Mouse (Mus musculus): ENCODE results near the gene Retreg2. TPM values are rescaled to one million over a fixed set of nuclear protein-coding genes. Genes with fewer than 3 reads are reported as not detected.

The Retreg2 gene
- polyA plus RNA-seq, 1 experiment from 2014 or later: 47.7 TPM

GRCm38 (mm10) chr1:75158990-75159389 lies 16.4 kb downstream of the Retreg2 start:
- Histone ChIP-seq H3K4me3 (ENCODE audit: low read depth, low read length) (no peak overlapping the region), H3K9ac (replicated peaks; ENCODE audit: low read depth, low read length) (no peak overlapping the region), H3K4me1 (ENCODE audit: control insufficient read depth, insufficient read depth, low read length) (no peaks in the 10 kb centered on the region), H3K9me3 (ENCODE audit: control insufficient read depth, low read depth, low read length) (no peaks in the 10 kb centered on the region), H3K27ac (ENCODE audit: low read length) (no peak overlapping the region), H3K27me3 (ENCODE audit: control insufficient read depth, insufficient read depth, low read length) (no peaks in the 10 kb centered on the region), H3K4me2 (replicated peaks; ENCODE audit: low read depth, low read length) (no peak overlapping the region), H3K36me3 (ENCODE audit: control insufficient read depth, insufficient read depth, low read length) (no peaks in the 10 kb centered on the region)
- ATAC-seq (ENCODE audit: insufficient number of reproducible peaks, insufficient read depth, low FRiP score, low read depth): no peak

GRCm38 (mm10) chr1:75159540-75160255 lies 17.1 kb downstream of the Retreg2 start:
- Histone ChIP-seq H3K4me1 (ENCODE audit: control insufficient read depth, insufficient read depth, low read length) (no peaks in the 10 kb centered on the region), H3K27me3 (ENCODE audit: control insufficient read depth, insufficient read depth, low read length) (no peaks in the 10 kb centered on the region), H3K9me3 (ENCODE audit: control insufficient read depth, low read depth, low read length) (no peaks in the 10 kb centered on the region), H3K9ac (replicated peaks; ENCODE audit: low read depth, low read length) (no peak overlapping the region), H3K4me3 (ENCODE audit: low read depth, low read length) (no peak overlapping the region), H3K36me3 (ENCODE audit: control insufficient read depth, insufficient read depth, low read length) (no peaks in the 10 kb centered on the region), H3K27ac (ENCODE audit: low read length) (no peak overlapping the region), H3K4me2 (replicated peaks; ENCODE audit: low read depth, low read length) (no peak overlapping the region)
- no peak for ATAC-seq (ENCODE audit: insufficient number of reproducible peaks, insufficient read depth, low FRiP score, low read depth)
- 65% methylated on average over 5 of the region's 5 CpGs for WGBS

- 69% methylated on average over 4 of the region's 4 CpGs for WGBS
- Histone ChIP-seq H3K4me1 (ENCODE audit: control insufficient read depth, insufficient read depth, low read length) (no peaks in the 10 kb centered on the region), H3K9ac (replicated peaks; ENCODE audit: low read depth, low read length) (no peak overlapping the region), H3K27ac (ENCODE audit: low read length) (no peak overlapping the region), H3K4me2 (replicated peaks; ENCODE audit: low read depth, low read length) (no peak overlapping the region), H3K27me3 (ENCODE audit: control insufficient read depth, insufficient read depth, low read length) (no peaks in the 10 kb centered on the region), H3K4me3 (ENCODE audit: low read depth, low read length) (no peak overlapping the region), H3K36me3 (ENCODE audit: control insufficient read depth, insufficient read depth, low read length) (no peaks in the 10 kb centered on the region), H3K9me3 (ENCODE audit: control insufficient read depth, low read depth, low read length) (no peaks in the 10 kb centered on the region)
- ATAC-seq (ENCODE audit: insufficient number of reproducible peaks, insufficient read depth, low FRiP score, low read depth): no peak
Observed at GRCm38 (mm10) chr1:75160256-75160617, 17.7 kb downstream of the Retreg2 start.

GRCm38 (mm10) chr1:75168093-75168471 lies 25.5 kb downstream of the Retreg2 start:
- Histone ChIP-seq H3K9me3 (ENCODE audit: control insufficient read depth, low read depth, low read length) (no peaks in the 10 kb centered on the region), H3K9ac (replicated peaks; ENCODE audit: low read depth, low read length) (no peak overlapping the region; the same call in 1 of the 2 replicates), H3K27me3 (ENCODE audit: control insufficient read depth, insufficient read depth, low read length) (no peaks in the 10 kb centered on the region), H3K4me1 (ENCODE audit: control insufficient read depth, insufficient read depth, low read length) (peaks cover 3% of the 10 kb centered on the region), H3K36me3 (ENCODE audit: control insufficient read depth, insufficient read depth, low read length) (peaks cover 28% of the 10 kb centered on the region), H3K4me3 (ENCODE audit: low read depth, low read length) (peak overlapping the region; percentile 59), H3K4me2 (replicated peaks; ENCODE audit: low read depth, low read length) (peak overlapping the region; percentile 55), H3K27ac (ENCODE audit: low read length) (no peak overlapping the region; the same call in 1 of the 2 replicates)
- WGBS: 6% methylated on average over 7 of the region's 7 CpGs
- ATAC-seq (ENCODE audit: insufficient number of reproducible peaks, insufficient read depth, low FRiP score, low read depth): peak; percentile 17; the same call in 1 of the 2 replicates

GRCm38 (mm10) chr1:75168472-75169464 lies 26.2 kb downstream of the Retreg2 start, which contains the start of gene Zfand2b:
Zfand2b (plus strand) TSS chr1:75168646.
- Histone ChIP-seq H3K9me3 (ENCODE audit: control insufficient read depth, low read depth, low read length) (no peaks in the 10 kb centered on the region), H3K4me1 (ENCODE audit: control insufficient read depth, insufficient read depth, low read length) (peaks cover 3% of the 10 kb centered on the region), H3K27ac (ENCODE audit: low read length) (peak within 1 kb of the TSS; percentile 75; the same call in 1 of the 2 replicates), H3K9ac (replicated peaks; ENCODE audit: low read depth, low read length) (peak within 1 kb of the TSS; percentile 34; the same call in 1 of the 2 replicates), H3K36me3 (ENCODE audit: control insufficient read depth, insufficient read depth, low read length) (peaks cover 30% of the 10 kb centered on the region), H3K4me2 (replicated peaks; ENCODE audit: low read depth, low read length) (peak within 1 kb of the TSS; percentile 55), H3K4me3 (ENCODE audit: low read depth, low read length) (peak within 1 kb of the TSS; percentile 59), H3K27me3 (ENCODE audit: control insufficient read depth, insufficient read depth, low read length) (no peaks in the 10 kb centered on the region)
- WGBS: under 1% methylated on average over 57 of the region's 59 CpGs
- peak; percentile 97 for ATAC-seq (ENCODE audit: insufficient number of reproducible peaks, insufficient read depth, low FRiP score, low read depth)

- Histone ChIP-seq H3K9ac (replicated peaks; ENCODE audit: low read depth, low read length) (peak overlapping the region; percentile 49), H3K36me3 (ENCODE audit: control insufficient read depth, insufficient read depth, low read length) (peaks cover 26% of the 10 kb centered on the region), H3K27ac (ENCODE audit: low read length) (no peak overlapping the region; the same call in 1 of the 2 replicates), H3K4me3 (ENCODE audit: low read depth, low read length) (peak overlapping the region; percentile 51), H3K27me3 (ENCODE audit: control insufficient read depth, insufficient read depth, low read length) (no peaks in the 10 kb centered on the region), H3K9me3 (ENCODE audit: control insufficient read depth, low read depth, low read length) (no peaks in the 10 kb centered on the region), H3K4me1 (ENCODE audit: control insufficient read depth, insufficient read depth, low read length) (peaks cover 6% of the 10 kb centered on the region), H3K4me2 (replicated peaks; ENCODE audit: low read depth, low read length) (peak overlapping the region; percentile 87)
- 8% methylated on average over 23 of the region's 23 CpGs for WGBS
- ATAC-seq (ENCODE audit: insufficient number of reproducible peaks, insufficient read depth, low FRiP score, low read depth): peak; percentile 21; the same call in 1 of the 2 replicates
Observed at GRCm38 (mm10) chr1:75179334-75180104, 36.9 kb downstream of the Retreg2 start.

GRCm38 (mm10) chr1:75180105-75180590 lies 37.6 kb downstream of the Retreg2 start, which contains the start of gene Abcb6:
Abcb6 (minus strand) TSS chr1:75180392.
- Histone ChIP-seq H3K4me1 (ENCODE audit: control insufficient read depth, insufficient read depth, low read length) (peaks cover 6% of the 10 kb centered on the region), H3K27ac (ENCODE audit: low read length) (no peak within 1 kb of the TSS; the same call in 1 of the 2 replicates), H3K4me2 (replicated peaks; ENCODE audit: low read depth, low read length) (peak within 1 kb of the TSS; percentile 87), H3K27me3 (ENCODE audit: control insufficient read depth, insufficient read depth, low read length) (no peaks in the 10 kb centered on the region), H3K9me3 (ENCODE audit: control insufficient read depth, low read depth, low read length) (no peaks in the 10 kb centered on the region), H3K36me3 (ENCODE audit: control insufficient read depth, insufficient read depth, low read length) (peaks cover 32% of the 10 kb centered on the region), H3K9ac (replicated peaks; ENCODE audit: low read depth, low read length) (peak within 1 kb of the TSS; percentile 49), H3K4me3 (ENCODE audit: low read depth, low read length) (peak within 1 kb of the TSS; percentile 51)
- WGBS: under 1% methylated on average over 31 of the region's 31 CpGs
- ATAC-seq (ENCODE audit: insufficient number of reproducible peaks, insufficient read depth, low FRiP score, low read depth): peak; percentile 90
